Mouse (Mus musculus) bone marrow macrophage, adult 2 months (primary cell): ENCODE measurements at regions not wholly inside any gene's neighbourhood (a gene's known extent, or its start where the extent isn't known, plus 50 kb on each side); places are given as distances from the start of the nearest gene placed in this dataset.

Source experiments
- CTCF ChIP-seq: IDR thresholded peaks from 2 replicates; pipeline ENCODE4 v1.5.1; 2012; ENCODE audit warnings: low read depth, mild to moderate bottlenecking, low read length, moderate library complexity
- POLR2A ChIP-seq: IDR thresholded peaks from 2 replicates; pipeline ENCODE4 v1.6.1; 2012; ENCODE audit warnings: mild to moderate bottlenecking, low read depth, low read length, borderline replicate concordance

DNA sequence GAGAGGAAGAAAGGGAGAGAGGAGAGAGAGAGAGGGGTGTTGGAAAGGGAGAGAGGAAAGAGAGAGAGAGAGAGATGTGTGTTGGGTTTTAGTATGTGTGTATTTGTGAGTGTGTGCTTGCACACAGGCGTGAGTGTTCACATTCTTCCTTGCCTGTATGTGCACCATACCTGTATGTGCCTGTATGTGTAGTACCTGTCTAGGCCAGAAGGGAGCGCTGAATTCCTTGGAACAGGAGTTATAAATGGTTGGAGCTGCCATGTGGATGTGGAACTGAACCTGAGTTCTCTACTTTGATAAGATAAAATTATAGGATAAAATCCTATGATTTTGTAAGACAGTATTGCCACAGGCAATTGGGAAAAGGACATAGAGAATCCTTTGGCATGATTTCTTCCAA lies 458.8 kb downstream of the Rps24 start:
- TF ChIP-seq CTCF: no peak
- TF ChIP-seq POLR2A: no peak
